Mouse (Mus musculus) adipocyte (in vitro differentiated cells): ENCODE data around the gene Cd164.

Experiments used
- DNase-seq: peaks from one replicate; pipeline ENCODE4 v3.0.0-alpha.2; 2016; ENCODE audit warnings: low spot score

Cd164 gene

DNA sequence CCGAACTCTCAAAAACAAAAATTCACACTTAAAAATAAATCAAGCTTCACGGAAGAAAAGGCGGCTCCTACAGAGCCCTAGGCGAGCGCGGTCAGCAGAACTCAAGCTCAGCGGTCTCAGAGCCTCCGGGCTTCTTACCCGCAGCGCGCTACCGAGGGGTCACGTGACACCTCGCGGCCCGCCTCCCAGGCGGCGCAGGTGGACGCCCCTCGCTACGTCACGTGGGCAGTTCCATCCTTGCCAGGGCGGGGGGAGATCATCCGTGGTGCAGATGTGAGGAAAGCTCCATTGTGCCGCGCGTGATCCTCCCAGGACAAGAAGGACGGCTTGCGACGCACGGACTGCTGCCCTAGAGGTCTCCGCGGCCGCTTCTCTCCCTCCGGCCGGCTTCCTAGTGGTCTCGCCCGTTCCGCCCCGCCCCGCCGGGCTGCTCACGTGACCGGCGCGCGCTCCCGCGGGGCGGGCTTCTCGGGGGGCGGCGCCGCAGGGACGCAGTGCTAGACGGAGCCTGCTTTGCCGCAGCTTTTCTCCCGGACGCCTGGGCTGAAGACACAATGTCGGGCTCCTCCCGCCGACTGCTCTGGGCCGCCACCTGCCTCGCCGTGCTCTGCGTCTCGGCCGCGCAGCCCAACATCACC, at the start of gene Cd164:
Gene Cd164, plus strand, starts transcription at position 434 of the 638 bp plus-strand sequence.
- DNase-seq: peak; percentile 92

DNA sequence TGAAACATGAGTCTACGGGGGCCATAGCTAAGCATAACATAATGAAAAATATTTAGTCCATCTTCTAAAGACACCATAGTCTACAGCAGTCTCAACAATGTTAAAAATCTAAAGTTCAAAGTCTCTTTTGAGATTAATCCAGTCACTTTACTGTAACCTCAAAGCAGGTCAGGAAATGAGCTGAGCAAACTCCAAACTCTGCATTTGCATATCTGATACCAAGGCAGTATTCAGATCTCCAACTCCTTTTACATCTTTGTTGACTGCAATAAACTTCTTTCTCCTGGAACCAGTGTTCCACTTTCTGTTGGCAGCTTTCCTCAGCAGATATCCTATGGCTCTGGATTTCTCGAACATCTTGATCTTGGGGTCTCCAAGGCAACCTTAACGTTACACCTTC, 48.5 kb upstream of the Cd164 start:
- no peak for DNase-seq

DNA sequence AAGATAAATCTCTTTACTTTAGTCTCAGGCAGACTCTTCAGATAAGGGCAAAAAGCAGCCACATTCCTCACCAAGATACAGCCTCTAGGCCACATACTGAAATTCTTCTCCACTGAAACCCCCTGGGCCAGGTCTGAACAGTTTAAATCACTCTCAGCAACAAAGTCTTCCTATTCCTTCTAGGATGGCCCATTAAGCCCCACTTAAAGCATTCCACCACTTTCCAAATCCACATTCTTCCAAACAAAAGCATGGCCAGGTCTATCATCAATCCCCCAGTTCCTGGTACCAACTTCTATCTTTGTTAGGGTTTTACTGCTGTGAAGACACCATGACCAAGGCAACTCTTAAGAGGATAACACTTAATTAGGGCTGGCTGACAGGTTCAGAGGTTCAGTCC, 46.7 kb upstream of the Cd164 start:
- no peak for DNase-seq

- DNase-seq: no peak
Measured at GRCm38 (mm10) chr10:41472962-41473481, 46.2 kb upstream of the Cd164 start.

DNA sequence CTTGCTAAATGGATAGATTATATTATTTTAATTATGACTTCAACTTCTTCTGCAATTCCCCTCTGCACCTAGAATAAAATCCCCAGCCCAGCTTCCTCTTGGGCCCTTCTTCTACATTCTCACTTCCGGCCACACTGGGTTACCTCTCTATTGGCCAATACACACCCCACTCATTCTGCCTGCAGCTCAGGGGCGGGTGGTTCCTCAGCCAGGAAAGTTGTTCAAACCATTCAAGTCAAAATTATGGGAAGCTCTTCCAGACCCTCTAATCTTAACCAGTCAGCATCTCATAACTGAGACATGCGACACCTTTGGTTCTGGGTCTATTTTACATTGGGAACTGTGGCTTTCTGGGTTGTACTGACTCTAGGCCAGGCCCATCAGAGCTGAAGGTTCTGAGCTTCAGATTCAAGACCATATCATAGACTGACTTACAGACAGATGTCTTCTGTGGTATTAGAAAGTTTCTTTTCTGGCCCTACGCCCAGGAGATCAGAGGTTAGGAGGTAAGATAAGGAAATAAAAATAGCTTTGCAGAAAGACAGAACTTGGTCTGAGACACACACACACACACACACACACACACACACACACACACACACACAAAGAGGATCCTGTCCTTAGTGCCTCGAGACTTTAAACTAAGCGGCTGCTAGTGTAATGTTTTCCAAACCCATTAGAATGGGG, 45.3 kb upstream of the Cd164 start:
- peak; percentile 39 for DNase-seq

GRCm38 (mm10) chr10:41474981-41475391, 44.2 kb upstream of the Cd164 start:
- peak; percentile 36 for DNase-seq

DNA sequence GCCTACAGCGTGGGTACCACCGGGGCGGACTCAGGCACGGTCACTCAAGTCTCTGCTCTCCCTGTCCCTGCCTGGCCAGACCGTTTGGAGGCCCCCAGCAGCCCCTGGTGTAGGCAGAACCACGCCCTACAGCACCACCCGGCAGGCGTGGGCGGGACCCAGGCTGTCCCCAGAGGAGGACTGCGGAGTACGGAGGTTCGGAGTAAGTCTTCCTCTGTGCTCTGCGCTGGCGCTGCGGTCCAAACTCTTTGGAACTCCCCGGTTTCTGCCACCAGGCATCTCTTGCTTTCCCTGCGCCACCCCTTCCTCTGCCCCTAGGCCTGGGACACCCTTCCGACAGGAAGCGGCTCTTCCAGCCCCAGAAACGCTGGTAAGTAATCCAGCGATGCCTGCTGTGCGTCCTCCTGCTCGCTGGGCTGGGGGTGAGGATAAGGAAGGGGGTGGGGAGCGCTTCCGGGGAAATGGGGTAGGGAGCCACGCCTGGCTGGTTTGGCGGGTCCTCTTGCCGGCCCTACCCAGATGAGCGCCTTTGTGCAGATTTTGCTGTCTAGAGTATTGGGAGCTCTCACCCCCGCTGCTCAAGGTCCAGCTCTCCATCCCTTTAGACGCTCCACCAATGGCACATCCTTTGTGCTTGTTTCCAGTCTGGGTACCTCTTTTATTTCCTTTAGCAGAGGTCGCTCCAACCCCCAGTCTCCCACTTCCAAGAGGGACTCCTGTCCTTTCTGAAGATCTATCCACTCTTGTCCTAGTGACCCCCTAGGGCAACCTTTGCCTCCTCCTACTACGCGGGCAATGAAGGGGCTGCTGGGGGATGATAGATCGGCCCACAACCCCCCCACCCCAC, 42.8 kb upstream of the Cd164 start, which contains the start of gene Mical1:
Gene Mical1, plus strand, starts transcription at position 144 of the 847 bp plus-strand sequence.
- DNase-seq: peak; percentile 26

DNA sequence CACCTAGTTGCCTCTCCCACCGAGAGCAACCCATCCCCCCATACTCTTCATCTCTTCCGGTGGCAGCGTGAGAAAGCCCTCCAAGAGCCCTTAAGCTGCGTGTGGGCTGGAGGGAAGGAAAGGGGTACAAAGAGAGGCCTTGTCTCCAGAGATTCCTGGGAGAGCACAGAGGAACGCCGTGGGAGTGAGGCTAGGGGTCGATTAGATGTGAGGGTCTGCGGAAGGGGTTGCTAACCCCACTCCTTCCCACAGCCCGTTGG, 42.3 kb upstream of the Cd164 start:
- DNase-seq: peak; percentile 14

- DNase-seq: peak; percentile 85
Measured at GRCm38 (mm10) chr10:41477278-41478181, 41.7 kb upstream of the Cd164 start.

- no peak for DNase-seq
Measured at GRCm38 (mm10) chr10:41479961-41480360, 39.3 kb upstream of the Cd164 start.

- no peak for DNase-seq
Measured at GRCm38 (mm10) chr10:41480938-41481880, 38.0 kb upstream of the Cd164 start.

- DNase-seq: no peak
Measured at GRCm38 (mm10) chr10:41482446-41482845, 36.8 kb upstream of the Cd164 start.

- no peak for DNase-seq
Measured at GRCm38 (mm10) chr10:41485778-41486177, 33.4 kb upstream of the Cd164 start.

DNA sequence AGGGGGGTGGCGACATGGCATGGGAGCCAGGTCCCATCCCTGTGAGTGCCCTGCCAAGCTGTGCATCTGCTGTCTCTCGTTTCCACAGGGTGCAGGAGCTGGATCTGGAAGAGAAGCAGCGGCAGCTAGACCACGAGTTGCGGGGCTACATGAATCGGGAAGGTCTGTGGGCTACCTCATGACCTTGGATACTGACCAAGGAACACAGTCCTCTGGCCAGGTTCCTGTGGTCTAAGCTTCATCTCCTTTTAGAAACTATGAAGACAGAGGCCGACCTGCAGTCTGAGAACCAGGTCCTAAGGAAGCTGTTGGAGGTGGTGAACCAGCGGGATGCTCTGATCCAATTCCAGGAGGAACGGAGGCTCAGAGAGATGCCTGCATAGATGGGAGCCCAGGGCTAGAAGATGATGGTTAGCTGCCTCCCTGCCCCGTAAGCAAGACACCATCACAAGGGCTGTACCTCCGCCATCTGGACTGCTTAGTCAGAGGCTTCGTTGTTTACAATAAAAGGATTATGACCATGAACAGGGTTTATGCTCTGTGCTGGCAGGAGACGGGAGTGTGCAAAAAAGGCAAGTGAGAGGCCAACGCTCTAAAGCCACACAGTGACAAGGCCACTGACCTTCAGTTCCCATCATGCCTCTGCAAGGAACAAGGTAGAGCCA, 32.6 kb upstream of the Cd164 start:
- no peak for DNase-seq

GRCm38 (mm10) chr10:41488877-41489276, 30.3 kb upstream of the Cd164 start:
- no peak for DNase-seq

DNA sequence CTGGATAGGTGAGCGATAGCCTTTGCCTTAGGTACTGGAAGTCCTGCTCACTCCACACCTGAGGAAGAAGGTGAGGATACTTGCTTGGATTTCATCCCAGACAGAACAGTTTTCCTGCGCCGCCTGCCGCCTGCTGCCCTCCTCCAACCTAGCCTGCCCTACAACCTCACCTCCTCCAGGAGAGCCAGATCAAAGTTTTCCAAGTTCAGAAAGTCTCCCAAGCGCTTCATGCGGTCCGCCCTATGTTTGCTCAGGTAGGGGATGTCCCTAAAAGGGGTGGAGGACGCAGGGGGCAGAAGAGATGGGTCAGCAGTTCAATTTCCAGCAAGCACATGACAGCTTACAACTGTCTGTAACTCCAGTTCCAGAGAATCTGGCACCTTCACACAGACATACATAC, 29.9 kb upstream of the Cd164 start:
- DNase-seq: no peak

GRCm38 (mm10) chr10:41489708-41490517, 29.3 kb upstream of the Cd164 start, which contains the start of the genes Smpd2 and Ppil6:
Smpd2 (minus strand) TSS chr10:41490369.
Ppil6 (plus strand) TSS chr10:41490439.
- peak; percentile 88 for DNase-seq

- no peak for DNase-seq
Measured at GRCm38 (mm10) chr10:41490518-41490873, 28.7 kb upstream of the Cd164 start.

DNA sequence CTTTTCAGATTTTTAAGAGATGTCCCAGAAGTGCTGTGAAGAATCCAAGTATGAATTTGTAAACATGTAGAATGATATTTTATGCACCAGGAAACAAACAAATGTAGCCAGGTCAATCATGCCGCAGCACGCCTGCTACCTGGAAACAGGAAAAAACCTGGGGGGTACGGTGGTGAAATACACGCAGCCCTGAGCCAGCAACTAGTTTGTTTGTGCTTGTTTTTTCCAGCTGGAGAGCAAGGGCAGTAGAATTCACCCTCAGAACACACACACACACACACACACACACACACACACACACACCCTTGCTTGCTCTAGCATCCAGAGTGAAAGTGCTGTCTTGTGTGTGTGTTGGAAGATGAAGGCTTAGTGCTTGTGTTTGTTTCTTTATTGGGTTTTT, 28.1 kb upstream of the Cd164 start:
- DNase-seq: no peak
